ENCODE assay signal across 8 mouse cellular contexts in genomic region chr6:85037677-85038076, GRCm38 (mm10). TPM values are rescaled to one million over a fixed set of nuclear protein-coding genes. Genes with fewer than 3 reads are reported as not detected.
DNase-seq lines count a peak whose midpoint lies in the region; ATAC-seq and TF ChIP-seq lines count a peak whose summit lies in the region.

No protein-coding gene starts in this region.

- TF ChIP-seq CTCF in lung, adult 2 months (IDR thresholded peaks at IDR 0.05; ENCODE audit: insufficient read depth, low read length): peak; percentile 89

- 5% methylated on average over 6 of the region's 6 CpGs for WGBS in lung, adult 2 months

- H3K4me3 ChIP-seq in lung, adult 2 months (replicated peaks; ENCODE audit: extremely low read depth, low read depth, low read length): no peak overlapping the region

- peak; percentile 93 for ATAC-seq in CD4-positive, CD25-positive, alpha-beta regulatory T cell, adult 4 months

- no peak for TF ChIP-seq POLR2A in lung, adult 2 months (IDR thresholded peaks at IDR 0.05; ENCODE audit: borderline replicate concordance, extremely low read depth, low read depth, low read length)

- H3K4me1 ChIP-seq in lung, adult 2 months (ENCODE audit: control insufficient read depth, insufficient read depth, low read length): no peaks in the 10 kb centered on the region

- DNase-seq in NIH3T3 (ENCODE audit: low read depth): peak; percentile 90
- peak; percentile 75 for DNase-seq in cerebellum, adult 9-10 months
- peak; percentile 24 to 59 for DNase-seq in frontal cortex, postnatal 10 days (ENCODE audit: low spot score in 2 of 2)
- DNase-seq in kidney, postnatal 25 days: peak; percentile 56 to 63
- peak; percentile 25 for DNase-seq in lung, adult 2 months
- peak; percentile 84 for DNase-seq in retina, embryonic 14.5 days (ENCODE audit: low spot score)
- DNase-seq in yolk sac, embryonic 10.5 days (ENCODE audit: low spot score): peak; percentile 15

RNA-seq across cellular contexts. Expression of gene Exoc6b, which starts 31.6 kb away (rescaled TPM):
- 10 to 100 TPM; 12.6 to 14.9 TPM for polyA plus RNA-seq in CD4-positive, CD25-positive, alpha-beta regulatory T cell, adult 4 months (2017; shearing (Covaris generic))
- polyA plus RNA-seq in lung, adult 2 months (2012; rRNA removed): 8.7 and 14.3 TPM in 2 replicates

Comparison
In these comparisons a context has a peak if more than half of its experiments do, and no peak if none do; other contexts are left out.
1. DNase-seq: peak in every context shown above with its lines; median percentile 90 in NIH3T3; 84 in retina, embryonic 14.5 days; 75 in cerebellum, adult 9-10 months; 60 in kidney, postnatal 25 days; 42 in frontal cortex, postnatal 10 days; 25 in lung, adult 2 months; 15 in yolk sac, embryonic 10.5 days.